Mouse (Mus musculus) A20 (cell line): Measurements from ENCODE around the gene D630023F18Rik.
A peak's percentile ranks its signal among the peaks of the same experiment; 100 is the strongest.

ENCODE experiments used
- DNase-seq: peaks from one replicate; pipeline ENCODE4 v3.0.0-alpha.2; 2011; ENCODE audit warnings: low read depth, low spot score

The D630023F18Rik gene

DNA sequence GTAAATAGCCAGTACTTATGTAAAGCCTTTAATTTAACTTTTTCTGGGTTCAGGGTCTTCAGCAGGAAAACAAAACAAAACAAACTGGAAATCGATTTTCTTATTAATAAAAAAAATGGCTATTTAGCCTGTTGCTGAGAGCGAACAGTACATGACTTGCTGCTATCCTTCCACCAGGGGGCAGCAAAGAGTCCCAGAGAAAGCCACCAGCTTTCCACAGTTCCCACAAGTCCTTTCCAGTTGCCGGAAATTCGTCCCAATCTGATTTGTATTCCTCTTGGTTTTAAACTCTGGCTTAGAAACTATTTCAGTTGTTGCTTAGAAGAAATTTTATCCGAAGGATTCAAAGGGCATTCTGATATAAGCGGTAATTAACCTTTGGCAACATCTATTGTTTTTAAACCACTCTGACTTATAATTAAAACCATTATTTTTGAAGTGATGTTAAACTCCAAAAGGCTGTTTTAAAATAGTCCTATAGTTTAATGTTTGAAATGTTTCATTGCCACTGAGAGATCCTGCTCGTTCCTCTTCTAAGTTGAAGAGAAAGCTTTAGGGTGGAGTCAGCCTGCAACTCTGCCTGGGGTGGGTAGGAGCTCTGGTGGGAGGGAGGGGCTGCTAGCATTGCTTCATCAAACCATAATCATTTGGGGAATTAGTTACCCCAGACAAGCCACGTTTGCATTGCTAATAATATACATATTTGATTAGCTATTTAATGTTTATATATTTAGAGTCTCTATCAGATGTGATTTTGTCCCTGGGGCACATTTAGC is 10.8 kb downstream of the D630023F18Rik start:
- peak; percentile 82 for DNase-seq

DNA sequence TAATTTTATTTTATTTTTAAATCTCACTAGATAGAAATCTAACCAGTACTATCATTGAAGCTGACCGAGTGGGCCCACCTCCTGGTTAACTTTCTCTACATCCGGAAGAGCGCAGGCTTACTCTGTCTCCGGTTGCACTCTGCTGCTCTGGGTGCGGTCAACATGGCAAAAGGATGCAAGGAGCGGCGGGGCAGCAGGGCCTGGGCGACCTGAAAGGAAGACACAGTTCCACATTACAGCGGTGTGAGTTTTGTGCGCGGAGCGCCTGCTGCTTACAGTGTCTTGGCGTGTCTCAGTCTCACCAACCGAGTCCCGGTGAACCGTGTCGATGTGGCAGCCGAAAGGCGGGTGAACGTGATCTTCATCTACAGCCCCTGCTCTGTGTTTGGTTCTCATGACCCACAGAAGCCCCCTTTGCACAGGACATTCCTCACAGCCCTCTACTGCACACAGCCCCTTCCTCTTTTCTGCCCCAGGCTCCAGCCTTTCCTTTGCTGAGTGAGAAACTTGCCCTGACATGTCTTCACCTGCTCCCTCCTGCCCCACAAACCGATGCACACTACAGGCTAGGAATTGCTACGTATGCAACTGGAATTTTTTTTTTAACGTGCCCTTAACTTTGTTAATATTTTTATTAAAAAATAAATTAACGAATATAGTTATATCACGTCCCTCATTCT is 13.1 kb downstream of the D630023F18Rik start:
- DNase-seq: no peak

DNA sequence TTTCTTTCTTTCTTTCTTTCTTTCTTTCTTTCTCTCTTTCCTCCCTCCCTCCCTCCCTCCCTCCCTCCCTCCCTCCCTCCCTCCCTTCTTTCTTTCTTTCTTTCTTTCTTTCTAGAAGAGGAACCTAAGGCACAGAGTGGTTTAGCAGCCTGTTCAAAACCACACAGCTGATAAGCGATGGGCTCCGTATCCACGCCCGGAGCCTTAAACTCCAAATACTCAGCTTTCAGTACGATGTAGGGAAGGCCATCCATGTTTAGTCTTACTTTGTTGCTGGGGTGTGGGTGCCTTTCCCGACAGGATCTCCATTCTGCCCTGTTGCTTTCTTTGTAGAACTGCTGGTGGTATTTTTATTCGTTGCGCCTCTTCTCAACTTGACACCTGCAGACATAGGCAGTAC is 13.8 kb downstream of the D630023F18Rik start:
- DNase-seq: no peak

DNA sequence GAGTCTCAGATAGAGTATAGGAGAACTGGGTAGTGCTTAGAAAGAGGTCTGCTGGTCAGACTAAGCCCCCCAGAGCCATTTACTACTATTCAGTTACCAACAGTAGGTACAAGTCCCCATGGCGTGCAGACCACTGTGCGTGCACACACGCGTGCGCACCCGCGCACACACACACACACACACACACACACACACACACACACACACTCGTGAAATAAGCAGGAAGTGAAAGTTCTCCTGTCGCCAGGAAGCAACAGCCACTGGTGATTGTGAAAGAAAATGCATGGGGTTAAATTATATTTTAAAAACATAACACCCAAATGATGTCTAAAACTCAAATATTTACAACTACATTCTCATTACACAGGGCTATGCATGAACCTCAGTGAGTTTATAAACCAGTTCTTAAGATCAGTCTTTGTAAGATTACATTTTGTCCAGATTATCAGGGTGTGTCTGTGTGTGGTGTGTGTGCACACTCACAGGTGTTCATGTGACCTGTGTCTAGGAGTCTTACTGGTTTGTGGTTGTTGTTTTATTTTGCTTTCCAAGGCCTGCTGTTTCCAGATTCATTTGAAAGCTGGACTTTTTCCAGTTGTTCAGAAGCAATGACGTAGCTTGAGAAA is 15.2 kb downstream of the D630023F18Rik start:
- DNase-seq: peak; percentile 35

GRCm38 (mm10) chr1:65103273-65103672 is 19.7 kb downstream of the D630023F18Rik start, which contains the start of gene Cryga:
Gene Cryga (minus strand): TSS chr1:65103373.
- DNase-seq: no peak

DNA sequence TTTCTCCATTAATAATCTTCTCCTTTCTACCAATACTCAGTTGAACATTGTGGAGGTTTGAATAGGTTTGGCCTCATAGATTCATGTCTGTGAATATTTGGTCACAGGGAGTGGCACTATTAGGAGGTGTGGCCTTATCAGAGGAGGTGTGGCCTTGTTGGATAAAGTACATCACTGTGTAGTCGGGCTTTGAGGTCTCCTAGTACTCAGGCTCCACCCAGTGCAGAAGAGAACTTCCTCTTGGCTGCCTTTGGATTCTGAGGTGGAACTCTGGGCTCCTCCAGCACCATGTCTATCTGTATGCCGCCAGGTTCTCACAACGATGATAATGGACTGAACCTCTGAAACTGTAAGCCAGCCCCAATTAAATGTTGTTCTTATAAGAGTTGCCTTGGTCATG is 26.1 kb downstream of the D630023F18Rik start:
- no peak for DNase-seq

GRCm38 (mm10) chr1:65091566-65091965 is 31.4 kb downstream of the D630023F18Rik start:
- DNase-seq: no peak

DNA sequence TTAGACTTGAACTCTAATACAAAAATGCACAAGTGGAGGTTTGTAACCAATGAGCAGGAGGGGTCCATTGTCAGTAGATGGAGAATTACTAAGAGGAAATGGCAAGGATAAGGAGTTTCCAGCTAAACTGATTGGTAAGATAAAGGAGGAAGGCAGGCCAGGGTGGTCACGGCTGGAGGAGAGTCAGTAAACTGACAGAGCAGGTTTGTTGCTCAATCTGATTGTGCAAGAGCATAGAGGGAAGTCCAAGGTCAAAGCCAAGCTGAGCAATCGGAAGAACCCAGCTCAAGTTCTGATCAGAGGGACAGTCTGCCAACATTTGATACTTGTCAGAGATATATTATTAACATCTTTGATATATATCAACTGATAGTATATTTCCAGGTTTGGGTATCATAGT is 32.6 kb downstream of the D630023F18Rik start:
- no peak for DNase-seq

- no peak for DNase-seq
These were observed 34.3 kb downstream of the D630023F18Rik start for GRCm38 (mm10) chr1:65088567-65089356.

DNA sequence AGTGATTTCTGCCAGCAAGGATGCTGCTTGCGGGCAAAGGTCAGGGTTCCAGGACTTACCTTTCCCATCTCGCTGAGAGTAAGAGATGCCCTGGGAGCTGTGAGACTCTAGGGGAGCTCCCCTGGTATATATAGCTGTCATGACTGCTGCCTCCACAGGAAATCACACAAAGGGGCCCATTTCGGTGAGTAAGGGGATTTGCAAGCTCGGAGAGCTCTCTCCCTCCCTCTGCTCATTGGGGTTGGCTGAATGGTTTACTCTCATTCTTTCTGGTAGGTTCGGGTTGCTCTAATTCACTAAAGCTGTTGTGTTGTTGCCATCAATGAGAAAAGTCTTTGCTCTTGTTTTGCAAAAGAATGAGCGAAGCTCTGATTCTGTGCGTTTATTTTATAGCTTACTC is 40.8 kb downstream of the D630023F18Rik start, which contains the start of gene Crygb:
Gene Crygb (minus strand): TSS at position 101 of the 400 bp plus-strand sequence.
- no peak for DNase-seq

DNA sequence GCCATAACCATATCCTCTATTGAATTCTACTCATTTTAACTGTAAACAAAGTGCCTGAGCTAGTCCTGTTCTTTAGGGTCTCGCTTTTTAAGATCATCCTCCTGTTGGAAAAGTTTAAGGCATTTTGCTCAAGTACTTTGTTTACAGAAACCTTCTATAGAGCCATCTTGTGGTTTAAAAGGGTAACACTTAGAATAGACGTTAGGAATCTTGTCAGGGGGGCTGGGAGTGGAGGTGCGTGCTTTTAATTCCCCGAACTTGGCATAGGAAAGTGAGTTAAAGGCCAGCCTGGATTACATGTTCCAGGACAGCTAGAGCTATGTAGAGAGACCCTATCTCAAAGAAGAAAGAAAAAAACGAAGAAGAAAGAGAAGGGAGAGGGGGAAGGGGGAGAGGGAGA is 47.4 kb downstream of the D630023F18Rik start:
- no peak for DNase-seq

DNA sequence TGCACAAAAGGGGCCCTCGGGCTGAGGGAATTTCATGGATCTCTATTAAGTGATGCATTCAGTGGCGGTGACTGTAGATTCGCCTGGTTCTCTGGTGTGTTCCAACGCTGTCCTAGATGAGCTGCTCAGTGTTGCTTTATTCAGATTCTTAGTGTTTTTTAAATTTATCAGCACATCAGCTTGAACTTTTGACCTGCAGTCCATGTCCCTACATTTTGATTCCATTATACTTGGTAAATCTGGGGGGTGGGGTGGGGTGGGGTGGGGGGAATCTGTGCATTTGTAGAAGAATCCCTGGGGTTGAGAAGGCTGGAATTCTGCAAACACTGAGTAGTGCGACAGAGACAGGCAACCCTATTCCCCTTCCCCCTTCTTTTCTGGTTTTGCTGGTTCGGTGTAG is 49.4 kb downstream of the D630023F18Rik start, which contains the start of gene Crygc:
Gene Crygc (minus strand): TSS at position 101 of the 400 bp plus-strand sequence.
- no peak for DNase-seq

GRCm38 (mm10) chr1:65067842-65068241 is 55.2 kb downstream of the D630023F18Rik start:
- DNase-seq: no peak

- DNase-seq: no peak
These were observed 58.8 kb downstream of the D630023F18Rik start for GRCm38 (mm10) chr1:65064201-65064600.

- no peak for DNase-seq
These were observed 59.7 kb downstream of the D630023F18Rik start, which contains the start of gene Crygd for GRCm38 (mm10) chr1:65063352-65063751. Gene Crygd (minus strand): TSS chr1:65063452.
